Mouse (Mus musculus): Measurements from ENCODE around the gene Nudt13. TPM values are rescaled to one million over a fixed set of nuclear protein-coding genes. Genes with fewer than 3 reads are reported as not detected.

Nudt13 gene
- polyA plus RNA-seq, 2 experiments, result 14.3 to 30.0 TPM

DNA sequence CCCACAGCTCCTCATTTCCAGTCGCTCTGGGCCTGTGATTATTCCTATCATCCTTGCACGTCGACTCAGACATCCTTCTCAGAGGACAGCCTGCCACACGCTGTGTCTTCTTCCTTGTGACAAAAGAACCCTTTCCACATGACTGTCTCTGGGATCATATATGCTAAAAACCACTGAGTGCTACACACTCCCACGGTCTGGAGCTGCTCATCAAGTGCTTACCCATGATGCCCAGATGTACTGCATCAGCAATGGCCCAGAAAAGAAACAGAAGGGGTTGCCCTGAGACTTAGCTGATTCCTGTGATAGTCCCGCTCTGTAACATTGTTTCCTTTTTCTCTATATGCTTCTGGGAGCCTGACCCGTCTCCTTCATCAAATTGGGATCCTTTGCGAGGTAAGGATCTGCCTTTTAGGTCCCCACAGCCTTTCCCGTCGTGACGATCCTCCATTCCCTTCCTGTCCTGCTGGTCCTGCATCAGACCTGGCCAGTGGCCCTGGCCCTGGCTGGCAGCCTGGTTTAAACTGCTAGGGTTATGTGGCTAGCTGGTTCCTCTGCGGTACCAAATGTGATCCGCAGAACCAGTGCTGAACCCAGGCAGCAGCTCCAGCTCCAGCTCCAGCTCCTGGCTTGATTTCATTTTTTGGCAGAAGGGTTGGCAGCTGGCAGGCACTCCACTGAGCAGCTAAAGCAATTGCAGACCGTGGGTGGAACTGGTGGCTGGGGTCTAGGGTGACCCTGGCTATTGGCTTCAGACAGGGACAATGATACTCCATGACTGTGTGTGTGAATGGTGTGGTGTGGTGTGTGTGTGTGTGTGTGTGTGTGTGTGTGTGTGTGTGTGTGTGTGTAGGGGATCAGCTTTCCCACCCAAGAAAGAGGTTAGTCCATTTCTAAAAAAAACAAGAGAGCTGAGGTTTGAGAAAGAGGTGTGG lies 44.0 kb upstream of the Nudt13 start:
- no peaks in the 10 kb centered on the region for H3K4me1 ChIP-seq (ENCODE audit: control insufficient read depth, insufficient read depth, low read length)
- 74% methylated on average over 14 of the region's 14 CpGs for WGBS
- ATAC-seq (ENCODE audit: low FRiP score, low read depth) (no peak), DNase-seq (ENCODE audit: low spot score) (no peak)
- no peak overlapping the region for H3K4me3 ChIP-seq (replicated peaks; ENCODE audit: low read length)
- H3K9me3 ChIP-seq (ENCODE audit: control insufficient read depth, low read length), result no peaks in the 10 kb centered on the region
- H3K27me3 ChIP-seq (ENCODE audit: control insufficient read depth, insufficient read depth, low read length), result no peaks in the 10 kb centered on the region
- H3K36me3 ChIP-seq (ENCODE audit: control insufficient read depth, insufficient read depth, low read length), result no peaks in the 10 kb centered on the region
- H3K9ac ChIP-seq (ENCODE audit: low read depth, low read length, severe bottlenecking), result no peak overlapping the region
- no peak overlapping the region for H3K27ac ChIP-seq (replicated peaks; ENCODE audit: low read depth, low read length)
- H3K4me2 ChIP-seq (replicated peaks; ENCODE audit: low read depth, low read length, severe bottlenecking), result no peak overlapping the region
- TF ChIP-seq POLR2A (IDR thresholded peaks at IDR 0.05; ENCODE audit: borderline replicate concordance, extremely low read depth, insufficient read depth, insufficient read length), result no peak

DNA sequence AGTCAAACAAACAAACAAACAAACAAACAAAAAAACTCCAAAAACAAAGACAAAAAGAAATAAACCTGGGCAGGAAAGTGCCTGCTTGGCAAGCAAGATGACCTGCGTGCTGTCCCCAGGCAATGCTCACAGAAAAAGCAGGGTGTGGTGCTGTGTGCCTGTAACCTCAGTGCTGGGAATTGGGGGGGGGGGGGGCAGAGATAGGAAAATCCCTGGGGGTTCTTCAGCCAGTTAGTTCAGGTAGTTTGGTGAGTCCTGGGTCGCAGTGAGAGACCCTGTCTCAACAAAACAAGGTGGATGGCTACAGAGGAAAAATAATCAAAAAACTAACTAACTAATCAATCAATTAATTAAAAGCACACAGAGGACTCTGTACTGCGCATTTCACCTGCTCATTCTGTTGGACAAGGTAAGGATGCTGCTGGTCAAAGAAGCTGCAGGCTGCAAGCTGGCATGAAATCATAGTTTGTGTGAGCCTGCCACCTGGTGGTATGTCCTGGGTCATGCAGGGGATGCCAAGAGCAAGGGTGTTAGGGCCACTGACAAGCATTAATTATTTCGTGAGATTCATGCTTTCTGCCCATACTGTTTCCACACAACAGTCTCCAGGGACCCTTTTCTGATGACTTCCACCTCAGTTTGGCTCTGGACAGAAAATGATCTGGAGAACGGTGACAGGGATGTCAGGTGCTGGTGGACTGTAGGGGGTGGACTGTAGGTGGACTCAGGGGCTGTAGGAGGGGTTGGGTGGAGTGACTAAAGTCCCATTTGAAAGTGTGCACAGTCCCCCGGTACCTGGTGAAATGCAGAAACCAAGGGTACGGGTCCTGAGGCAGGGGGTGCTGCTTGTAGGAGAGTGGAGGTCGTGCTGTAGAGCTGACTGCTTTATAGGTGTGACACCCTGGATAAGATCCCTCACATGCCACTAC lies 36.0 kb upstream of the Nudt13 start:
- Histone ChIP-seq H3K36me3 (ENCODE audit: control insufficient read depth, insufficient read depth, low read length) (no peaks in the 10 kb centered on the region), H3K4me2 (replicated peaks; ENCODE audit: low read depth, low read length, severe bottlenecking) (no peak overlapping the region), H3K27me3 (ENCODE audit: control insufficient read depth, insufficient read depth, low read length) (no peaks in the 10 kb centered on the region), H3K4me1 (ENCODE audit: control insufficient read depth, insufficient read depth, low read length) (no peaks in the 10 kb centered on the region), H3K4me3 (replicated peaks; ENCODE audit: low read length) (no peak overlapping the region), H3K9ac (ENCODE audit: low read depth, low read length, severe bottlenecking) (no peak overlapping the region), H3K9me3 (ENCODE audit: control insufficient read depth, low read length) (no peaks in the 10 kb centered on the region), H3K27ac (replicated peaks; ENCODE audit: low read depth, low read length) (no peak overlapping the region)
- peak; percentile 68 for DNase-seq (ENCODE audit: low spot score)
- no peak for TF ChIP-seq POLR2A (IDR thresholded peaks at IDR 0.05; ENCODE audit: borderline replicate concordance, extremely low read depth, insufficient read depth, insufficient read length)
- ATAC-seq (ENCODE audit: low FRiP score, low read depth), result peak; percentile 70
- WGBS, result 55% methylated on average over 8 of the region's 8 CpGs

DNA sequence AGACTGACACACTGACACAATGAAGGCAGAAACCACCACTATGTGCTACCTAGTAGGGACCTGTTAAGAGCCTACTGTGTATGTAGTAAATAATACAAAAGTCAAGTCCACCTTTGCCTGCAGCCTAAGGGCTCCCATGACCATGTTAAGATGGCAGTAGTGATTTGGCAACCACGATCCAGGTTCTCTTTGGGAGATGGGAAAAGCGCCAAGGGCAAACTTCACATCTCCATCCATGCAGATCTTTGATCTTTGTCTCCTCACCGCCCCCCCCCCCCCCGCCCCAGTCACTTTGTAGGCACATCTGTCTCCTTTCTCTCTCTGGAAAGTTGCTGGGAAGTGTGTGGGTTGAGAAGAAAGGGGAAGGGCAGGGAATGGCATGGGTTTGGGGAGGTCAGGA lies 32.2 kb upstream of the Nudt13 start:
- DNase-seq (ENCODE audit: low spot score), result no peak

DNA sequence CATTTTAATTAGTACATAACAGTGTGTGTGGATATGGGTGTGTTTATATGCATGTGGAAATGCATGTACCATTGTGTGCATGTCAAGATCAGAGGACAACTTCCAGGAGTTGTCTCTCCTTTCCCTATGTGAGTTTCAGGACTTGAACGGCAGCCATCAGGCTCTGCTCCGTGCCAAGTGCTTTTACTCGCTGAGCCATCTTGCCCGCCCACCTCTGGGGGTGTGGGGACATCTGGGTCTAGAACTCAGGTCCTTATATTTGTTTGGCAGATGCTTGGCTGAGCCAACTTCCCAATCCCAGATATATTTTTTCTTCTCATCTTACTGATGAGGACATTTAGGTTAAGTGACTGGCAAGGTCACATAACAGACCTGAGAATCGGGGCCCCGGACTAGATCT lies 26.1 kb upstream of the Nudt13 start:
- no peak overlapping the region for H3K9ac ChIP-seq (ENCODE audit: low read depth, low read length, severe bottlenecking)
- no peak for ATAC-seq (ENCODE audit: low FRiP score, low read depth)

More for the DNA sequence above, 32.2 kb upstream of the Nudt13 start:
- no peak overlapping the region for H3K27ac ChIP-seq (replicated peaks; ENCODE audit: low read depth, low read length)
- H3K27me3 ChIP-seq (ENCODE audit: control insufficient read depth, insufficient read depth, low read length), result no peaks in the 10 kb centered on the region
- H3K4me3 ChIP-seq (replicated peaks; ENCODE audit: low read length), result no peak overlapping the region
- H3K36me3 ChIP-seq (ENCODE audit: control insufficient read depth, insufficient read depth, low read length), result no peaks in the 10 kb centered on the region
- no peak overlapping the region for H3K9ac ChIP-seq (ENCODE audit: low read depth, low read length, severe bottlenecking)
- no peak overlapping the region for H3K4me2 ChIP-seq (replicated peaks; ENCODE audit: low read depth, low read length, severe bottlenecking)
- WGBS, result 62% methylated on average over 3 of the region's 4 CpGs
- H3K9me3 ChIP-seq (ENCODE audit: control insufficient read depth, low read length), result no peaks in the 10 kb centered on the region
- ATAC-seq (ENCODE audit: low FRiP score, low read depth), result no peak
- no peak for TF ChIP-seq POLR2A (IDR thresholded peaks at IDR 0.05; ENCODE audit: borderline replicate concordance, extremely low read depth, insufficient read depth, insufficient read length)
- no peaks in the 10 kb centered on the region for H3K4me1 ChIP-seq (ENCODE audit: control insufficient read depth, insufficient read depth, low read length)

More for the DNA sequence above, 26.1 kb upstream of the Nudt13 start:
- WGBS, result 81% methylated on average over 6 of the region's 6 CpGs
- Histone ChIP-seq H3K9me3 (ENCODE audit: control insufficient read depth, low read length) (no peaks in the 10 kb centered on the region), H3K4me3 (replicated peaks; ENCODE audit: low read length) (no peak overlapping the region), H3K27me3 (ENCODE audit: control insufficient read depth, insufficient read depth, low read length) (no peaks in the 10 kb centered on the region), H3K4me2 (replicated peaks; ENCODE audit: low read depth, low read length, severe bottlenecking) (no peak overlapping the region), H3K36me3 (ENCODE audit: control insufficient read depth, insufficient read depth, low read length) (no peaks in the 10 kb centered on the region), H3K4me1 (ENCODE audit: control insufficient read depth, insufficient read depth, low read length) (no peaks in the 10 kb centered on the region), H3K27ac (replicated peaks; ENCODE audit: low read depth, low read length) (no peak overlapping the region)
- no peak for TF ChIP-seq POLR2A (IDR thresholded peaks at IDR 0.05; ENCODE audit: borderline replicate concordance, extremely low read depth, insufficient read depth, insufficient read length)
- no peak for DNase-seq (ENCODE audit: low spot score)
